Mouse (Mus musculus): Measurements from ENCODE around the gene Tchp. TPM values are rescaled to one million over a fixed set of nuclear protein-coding genes. Genes with fewer than 3 reads are reported as not detected.
A peak's percentile ranks its signal among the peaks of the same experiment; 100 is the strongest.

The Tchp gene
- 14.5 and 16.1 TPM in 2 replicates for polyA plus RNA-seq (2014; fragmentation: Nextera tagmentation; extraction: Ambion mirVana)

GRCm38 (mm10) chr5:114707265-114708068 lies at the start of gene Tchp:
Gene Tchp, plus strand, starts transcription at chr5:114707760.
- peak; percentile 71 for ATAC-seq (ENCODE audit: insufficient number of reproducible peaks, low FRiP score, low TSS enrichment, low read depth)
- no peak within 1 kb of the TSS for H3K27ac ChIP-seq (replicated peaks; ENCODE audit: low read depth, low read length)

GRCm38 (mm10) chr5:114658255-114658654 lies 49.3 kb upstream of the Tchp start, which contains the start of gene Trpv4:
Gene Trpv4, minus strand, starts transcription at chr5:114658421.
- Histone ChIP-seq H3K4me3 (ENCODE audit: low read depth, low read length) (peak within 1 kb of the TSS; percentile 47), H3K9ac (ENCODE audit: low read length) (peak within 1 kb of the TSS; percentile 53; the same call in 1 of the 2 replicates), H3K4me1 (ENCODE audit: control insufficient read depth, insufficient read depth, low read length) (peaks cover 6% of the 10 kb centered on the region), H3K4me2 (ENCODE audit: low read depth, severe bottlenecking) (peak within 1 kb of the TSS; percentile 90), H3K36me3 (ENCODE audit: control insufficient read depth, insufficient read depth, low read length) (no peaks in the 10 kb centered on the region), H3K27me3 (ENCODE audit: control insufficient read depth, insufficient read depth, low read length) (peaks cover 35% of the 10 kb centered on the region), H3K27ac (replicated peaks; ENCODE audit: low read depth, low read length) (no peak within 1 kb of the TSS), H3K9me3 (ENCODE audit: control insufficient read depth, low read length) (no peaks in the 10 kb centered on the region)
- no peak for DNase-seq (ENCODE audit: low spot score)
- under 1% methylated on average over 35 of the region's 47 CpGs for WGBS
- no peak for ATAC-seq (ENCODE audit: insufficient number of reproducible peaks, low FRiP score, low TSS enrichment, low read depth)

More at GRCm38 (mm10) chr5:114707265-114708068, at the start of gene Tchp:
- Histone ChIP-seq H3K4me3 (ENCODE audit: low read depth, low read length) (peak within 1 kb of the TSS; percentile 88), H3K9me3 (ENCODE audit: control insufficient read depth, low read length) (no peaks in the 10 kb centered on the region), H3K36me3 (ENCODE audit: control insufficient read depth, insufficient read depth, low read length) (peaks cover 10% of the 10 kb centered on the region), H3K27me3 (ENCODE audit: control insufficient read depth, insufficient read depth, low read length) (no peaks in the 10 kb centered on the region), H3K4me1 (ENCODE audit: control insufficient read depth, insufficient read depth, low read length) (0 out of 2 replicates have a peak, but pooled peaks cover 3% of the 10 kb centered on the region), H3K4me2 (ENCODE audit: low read depth, severe bottlenecking) (peak within 1 kb of the TSS; percentile 61), H3K9ac (ENCODE audit: low read length) (peak within 1 kb of the TSS; percentile 72)
- 2% methylated on average over 49 of the region's 49 CpGs for WGBS
- peak; percentile 99 for DNase-seq (ENCODE audit: low spot score)

- DNase-seq (ENCODE audit: low spot score) (no peak), ATAC-seq (ENCODE audit: insufficient number of reproducible peaks, low FRiP score, low TSS enrichment, low read depth) (no peak)
- H3K27me3 ChIP-seq (ENCODE audit: control insufficient read depth, insufficient read depth, low read length) = peaks cover 33% of the 10 kb centered on the region
- H3K27ac ChIP-seq (replicated peaks; ENCODE audit: low read depth, low read length) = no peak overlapping the region
- peaks cover 6% of the 10 kb centered on the region for H3K4me1 ChIP-seq (ENCODE audit: control insufficient read depth, insufficient read depth, low read length)
- 73% methylated on average over 6 of the region's 6 CpGs for WGBS
- no peak overlapping the region for H3K9ac ChIP-seq (ENCODE audit: low read length)
- no peak overlapping the region for H3K4me3 ChIP-seq (ENCODE audit: low read depth, low read length)
- no peaks in the 10 kb centered on the region for H3K9me3 ChIP-seq (ENCODE audit: control insufficient read depth, low read length)
- no peaks in the 10 kb centered on the region for H3K36me3 ChIP-seq (ENCODE audit: control insufficient read depth, insufficient read depth, low read length)
- no peak overlapping the region for H3K4me2 ChIP-seq (ENCODE audit: low read depth, severe bottlenecking)
Observed at GRCm38 (mm10) chr5:114661029-114661428, 46.5 kb upstream of the Tchp start.

- H3K27ac ChIP-seq (replicated peaks; ENCODE audit: low read depth, low read length) = no peak overlapping the region
- no peak overlapping the region for H3K4me3 ChIP-seq (ENCODE audit: low read depth, low read length)
- H3K36me3 ChIP-seq (ENCODE audit: control insufficient read depth, insufficient read depth, low read length) = no peaks in the 10 kb centered on the region
- no peaks in the 10 kb centered on the region for H3K9me3 ChIP-seq (ENCODE audit: control insufficient read depth, low read length)
- no peaks in the 10 kb centered on the region for H3K4me1 ChIP-seq (ENCODE audit: control insufficient read depth, insufficient read depth, low read length)
- DNase-seq (ENCODE audit: low spot score) (no peak), ATAC-seq (ENCODE audit: insufficient number of reproducible peaks, low FRiP score, low TSS enrichment, low read depth) (no peak)
- 86% methylated on average over 4 of the region's 4 CpGs for WGBS
- H3K4me2 ChIP-seq (ENCODE audit: low read depth, severe bottlenecking) = no peak overlapping the region
- H3K27me3 ChIP-seq (ENCODE audit: control insufficient read depth, insufficient read depth, low read length) = peaks cover 6% of the 10 kb centered on the region
- H3K9ac ChIP-seq (ENCODE audit: low read length) = no peak overlapping the region
Observed at GRCm38 (mm10) chr5:114664139-114664538, 43.4 kb upstream of the Tchp start.

GRCm38 (mm10) chr5:114664750-114665149 lies 42.8 kb upstream of the Tchp start:
- ATAC-seq (ENCODE audit: insufficient number of reproducible peaks, low FRiP score, low TSS enrichment, low read depth) (no peak), DNase-seq (ENCODE audit: low spot score) (no peak)
- Histone ChIP-seq H3K4me3 (ENCODE audit: low read depth, low read length) (no peak overlapping the region), H3K27me3 (ENCODE audit: control insufficient read depth, insufficient read depth, low read length) (peaks cover under 1% of the 10 kb centered on the region; the same call in 1 of the 2 replicates), H3K9me3 (ENCODE audit: control insufficient read depth, low read length) (no peaks in the 10 kb centered on the region), H3K4me1 (ENCODE audit: control insufficient read depth, insufficient read depth, low read length) (no peaks in the 10 kb centered on the region), H3K36me3 (ENCODE audit: control insufficient read depth, insufficient read depth, low read length) (no peaks in the 10 kb centered on the region), H3K27ac (replicated peaks; ENCODE audit: low read depth, low read length) (no peak overlapping the region), H3K4me2 (ENCODE audit: low read depth, severe bottlenecking) (no peak overlapping the region), H3K9ac (ENCODE audit: low read length) (no peak overlapping the region; the same call in 1 of the 2 replicates)
- 68% methylated on average over 7 of the region's 7 CpGs for WGBS

GRCm38 (mm10) chr5:114666659-114667058 lies 40.9 kb upstream of the Tchp start:
- H3K27me3 ChIP-seq (ENCODE audit: control insufficient read depth, insufficient read depth, low read length) = no peaks in the 10 kb centered on the region
- 62% methylated on average over 1 of the region's 1 CpGs for WGBS
- no peaks in the 10 kb centered on the region for H3K4me1 ChIP-seq (ENCODE audit: control insufficient read depth, insufficient read depth, low read length)
- no peak for ATAC-seq (ENCODE audit: insufficient number of reproducible peaks, low FRiP score, low TSS enrichment, low read depth)
- DNase-seq (ENCODE audit: low spot score) = no peak
- H3K4me2 ChIP-seq (ENCODE audit: low read depth, severe bottlenecking) = no peak overlapping the region
- no peaks in the 10 kb centered on the region for H3K9me3 ChIP-seq (ENCODE audit: control insufficient read depth, low read length)
- no peak overlapping the region for H3K9ac ChIP-seq (ENCODE audit: low read length)
- no peak overlapping the region for H3K4me3 ChIP-seq (ENCODE audit: low read depth, low read length)
- no peaks in the 10 kb centered on the region; the same call in 1 of the 2 replicates for H3K36me3 ChIP-seq (ENCODE audit: control insufficient read depth, insufficient read depth, low read length)
- H3K27ac ChIP-seq (replicated peaks; ENCODE audit: low read depth, low read length) = no peak overlapping the region

GRCm38 (mm10) chr5:114667228-114667856 lies 40.2 kb upstream of the Tchp start:
- H3K36me3 ChIP-seq (ENCODE audit: control insufficient read depth, insufficient read depth, low read length) = no peaks in the 10 kb centered on the region; the same call in 1 of the 2 replicates
- peak overlapping the region; percentile 42 for H3K4me2 ChIP-seq (ENCODE audit: low read depth, severe bottlenecking)
- no peak overlapping the region for H3K9ac ChIP-seq (ENCODE audit: low read length)
- H3K27ac ChIP-seq (replicated peaks; ENCODE audit: low read depth, low read length) = no peak overlapping the region
- H3K4me1 ChIP-seq (ENCODE audit: control insufficient read depth, insufficient read depth, low read length) = no peaks in the 10 kb centered on the region
- no peaks in the 10 kb centered on the region for H3K9me3 ChIP-seq (ENCODE audit: control insufficient read depth, low read length)
- H3K27me3 ChIP-seq (ENCODE audit: control insufficient read depth, insufficient read depth, low read length) = no peaks in the 10 kb centered on the region
- peak; percentile 100 for DNase-seq (ENCODE audit: low spot score)
- no peak overlapping the region for H3K4me3 ChIP-seq (ENCODE audit: low read depth, low read length)
- WGBS = 5% methylated on average over 36 of the region's 36 CpGs
- peak; percentile 77; the same call in 1 of the 2 replicates for ATAC-seq (ENCODE audit: insufficient number of reproducible peaks, low FRiP score, low TSS enrichment, low read depth)

GRCm38 (mm10) chr5:114669014-114669413 lies 38.5 kb upstream of the Tchp start:
- no peak for ATAC-seq (ENCODE audit: insufficient number of reproducible peaks, low FRiP score, low TSS enrichment, low read depth)
- H3K4me2 ChIP-seq (ENCODE audit: low read depth, severe bottlenecking) = no peak overlapping the region

More at GRCm38 (mm10) chr5:114669014-114669413, 38.5 kb upstream of the Tchp start:
- H3K4me3 ChIP-seq (ENCODE audit: low read depth, low read length) = no peak overlapping the region
- no peak overlapping the region for H3K27ac ChIP-seq (replicated peaks; ENCODE audit: low read depth, low read length)
- no peak for DNase-seq (ENCODE audit: low spot score)
- no peaks in the 10 kb centered on the region for H3K4me1 ChIP-seq (ENCODE audit: control insufficient read depth, insufficient read depth, low read length)
- 94% methylated on average over 5 of the region's 5 CpGs for WGBS
- no peaks in the 10 kb centered on the region for H3K9me3 ChIP-seq (ENCODE audit: control insufficient read depth, low read length)
- peaks cover under 1% of the 10 kb centered on the region; the same call in 1 of the 2 replicates for H3K36me3 ChIP-seq (ENCODE audit: control insufficient read depth, insufficient read depth, low read length)
- no peak overlapping the region for H3K9ac ChIP-seq (ENCODE audit: low read length)
- no peaks in the 10 kb centered on the region for H3K27me3 ChIP-seq (ENCODE audit: control insufficient read depth, insufficient read depth, low read length)
